Mouse (Mus musculus): ENCODE data around the gene Synm.

Synm gene

GRCm38 (mm10) chr7:67699301-67699700 lies 60.2 kb downstream of the Synm start:
- DNase-seq (ENCODE audit: low spot score in 2 of 2): no peak

- no peak for DNase-seq (ENCODE audit: low spot score in 2 of 2)
These were observed 61.5 kb downstream of the Synm start for GRCm38 (mm10) chr7:67697892-67698630.

GRCm38 (mm10) chr7:67695906-67696305 lies 63.6 kb downstream of the Synm start:
- no peak for DNase-seq (ENCODE audit: low spot score in 2 of 2)

GRCm38 (mm10) chr7:67692791-67693538 lies 66.6 kb downstream of the Synm start:
- no peak for DNase-seq (ENCODE audit: low spot score in 2 of 2)

GRCm38 (mm10) chr7:67692141-67692540 lies 67.4 kb downstream of the Synm start:
- no peak for DNase-seq (ENCODE audit: low spot score in 2 of 2)

- DNase-seq (ENCODE audit: low spot score in 2 of 2): no peak
These were observed 68.5 kb downstream of the Synm start for GRCm38 (mm10) chr7:67691036-67691435.

- DNase-seq (ENCODE audit: low spot score in 2 of 2): no peak
These were observed 69.7 kb downstream of the Synm start for GRCm38 (mm10) chr7:67689793-67690192.

GRCm38 (mm10) chr7:67688281-67688680 lies 71.3 kb downstream of the Synm start:
- DNase-seq (ENCODE audit: low spot score in 2 of 2): no peak

GRCm38 (mm10) chr7:67686545-67686944 lies 73.0 kb downstream of the Synm start:
- no peak for DNase-seq (ENCODE audit: low spot score in 2 of 2)

- no peak for DNase-seq (ENCODE audit: low spot score in 2 of 2)
These were observed 76.5 kb downstream of the Synm start for GRCm38 (mm10) chr7:67683006-67683405.

- DNase-seq (ENCODE audit: low spot score in 2 of 2): no peak
These were observed 78.5 kb downstream of the Synm start for GRCm38 (mm10) chr7:67681078-67681477.

Data from spleen, postnatal 36 days (tissue).